Mouse (Mus musculus) liver, embryonic 14.5 days (tissue): ENCODE results near the gene Mab21l3. TPM values are rescaled to one million over a fixed set of nuclear protein-coding genes. Genes with fewer than 3 reads are reported as not detected.

ENCODE experiments used
- ATAC-seq: fragments of 200-750 bp; cut with Nextera tagmentation; 2 replicates; pipeline ENCODE4 v1.8.0; 2017; ENCODE audit warnings: moderate number of reproducible peaks, mild to moderate bottlenecking, moderate library complexity; ENCODE audit not compliant: insufficient read depth
- DNase-seq, 3 experiments: peaks; one replicate each; pipeline ENCODE4 v3.0.0-alpha.2; 2012 to 2013; ENCODE audit warnings: low read depth in 3 of 3, low spot score in 3 of 3
- H3K27ac ChIP-seq: fragments of 300-500 bp; sonication (generic); 2 replicates; pipeline ENCODE4 v1.5.1; 2014; ENCODE audit warnings: moderate library complexity, mild to moderate bottlenecking, control low read depth, inconsistent platforms
- H3K27me3 ChIP-seq: fragments of 300-500 bp; sonication (generic); 2 replicates; pipeline ENCODE4 v1.6.1; 2014; ENCODE audit warnings: mild to moderate bottlenecking, low read length, moderate library complexity; ENCODE audit not compliant: control insufficient read depth, insufficient read depth
- H3K36me3 ChIP-seq: fragments of 300-500 bp; sonication (generic); replicated peaks from 2 replicates; pipeline ENCODE4 v1.6.1; 2014; ENCODE audit warnings: low read depth; ENCODE audit not compliant: control insufficient read depth, insufficient read depth
- H3K4me1 ChIP-seq, 2 experiments: fragments of 200-500 bp in 1 of 2; fragments of 300-500 bp in 1 of 2; sonication (generic) in 1 of 2; replicated peaks; 2 replicates each; pipeline ENCODE4 v1.6.1; 2012 to 2014; ENCODE audit warnings: antibody characterized with exemption in 1 of 2, inconsistent platforms in 1 of 2, low read length in 1 of 2; ENCODE audit not compliant: control insufficient read depth in 2 of 2, insufficient read depth in 2 of 2
- H3K4me2 ChIP-seq: fragments of 300-500 bp; sonication (generic); 2 replicates; pipeline ENCODE4 v1.6.1; 2014; ENCODE audit warnings: low read depth, mild to moderate bottlenecking, control low read depth, moderate library complexity
- H3K4me3 ChIP-seq, 2 experiments: fragments of 200-500 bp in 1 of 2; fragments of 300-500 bp in 1 of 2; sonication (generic) in 1 of 2; 2 replicates each; pipeline ENCODE4 v1.5.1; 2012 to 2014; ENCODE audit warnings: low read depth in 2 of 2, low read length in 2 of 2, mild to moderate bottlenecking in 2 of 2, control low read depth in 1 of 2, inconsistent platforms in 1 of 2, moderate library complexity in 1 of 2; ENCODE audit not compliant: insufficient read depth in 1 of 2
- H3K9ac ChIP-seq: fragments of 300-500 bp; sonication (generic); replicated peaks from 2 replicates; pipeline ENCODE4 v1.6.1; 2014; ENCODE audit warnings: mild to moderate bottlenecking, control low read depth, moderate library complexity
- H3K9me3 ChIP-seq: fragments of 300-500 bp; sonication (generic); 2 replicates; pipeline ENCODE4 v1.6.1; 2016; ENCODE audit warnings: low read length, mixed read lengths; ENCODE audit not compliant: control insufficient read depth
- CTCF ChIP-seq: IDR thresholded peaks from 2 replicates; pipeline ENCODE4 v1.5.1; 2016; ENCODE audit warnings: antibody characterized with exemption, low read depth, control low read depth
- EP300 ChIP-seq: IDR thresholded peaks from 2 replicates; pipeline ENCODE4 v1.6.1; 2016; ENCODE audit warnings: antibody characterized with exemption, low read depth
- WGBS: fragments of 180-500 bp; shearing (Covaris S2); extraction: QIAGEN DNeasy Blood & Tissue Kit; methylation state at CpG from one replicate; pipeline ENCODE4 v1.1.7; 2014; ENCODE audit not compliant: insufficient replicate concordance; 5-methylcytosine and 5-hydroxymethylcytosine counted together
- polyA plus RNA-seq, 2 experiments: library from polyadenylated mRNA; depleted of rRNA in 1 of 2; stranded (reverse) in 1 of 2; unstranded in 1 of 2; fragments of >200 nt; fragmentation: Nextera tagmentation in 1 of 2; extraction: Ambion mirVana in 1 of 2; gene quantifications; 2 replicates each; pipeline versions ENCODE4 v1.2.1 to v1.2.3; 2012 to 2014

Gene Mab21l3
- polyA plus RNA-seq, 2 experiments, result 0.02 TPM; not detected in 1

DNA sequence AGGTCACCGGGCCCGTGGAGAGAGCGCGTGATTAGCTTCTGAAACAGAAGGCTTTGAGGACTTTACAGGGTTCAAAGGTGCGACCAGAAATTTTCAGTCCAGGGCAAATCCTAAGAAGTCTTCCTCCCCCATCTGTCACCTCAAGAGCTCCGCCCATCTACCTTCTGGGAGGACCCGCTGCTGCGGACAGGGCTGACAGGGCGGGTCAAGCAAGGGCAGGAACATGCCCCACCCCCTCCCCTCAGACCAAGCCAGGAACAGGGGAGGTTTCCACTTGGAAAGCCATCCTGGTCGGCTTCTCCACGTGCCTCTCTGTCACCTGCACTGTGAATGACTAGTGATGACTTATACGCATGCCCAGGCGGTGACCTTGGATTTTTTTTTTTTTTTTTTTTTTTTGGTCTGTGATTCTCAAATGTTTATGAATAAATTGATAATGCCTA lies 43.2 kb downstream of the Mab21l3 start:
- Histone ChIP-seq H3K4me2 (no peak overlapping the region; the same call in 1 of the 2 replicates), H3K27me3 (no peaks in the 10 kb centered on the region), H3K4me3 (no peak overlapping the region), H3K27ac (no peak overlapping the region), H3K4me1 (peaks cover 0 to 13% of the 10 kb centered on the region in 2 experiments; a peak in 2 of 4 replicates), H3K9ac (no peak overlapping the region), H3K36me3 (no peaks in the 10 kb centered on the region), H3K9me3 (no peaks in the 10 kb centered on the region)
- DNase-seq (peak in 2 of 3 experiments; percentile 24 to 27), ATAC-seq (peak; percentile 33; the same call in 1 of the 2 replicates)
- TF ChIP-seq EP300, result no peak
- TF ChIP-seq CTCF, result no peak
- 31% methylated on average over 13 of the region's 13 CpGs for WGBS

DNA sequence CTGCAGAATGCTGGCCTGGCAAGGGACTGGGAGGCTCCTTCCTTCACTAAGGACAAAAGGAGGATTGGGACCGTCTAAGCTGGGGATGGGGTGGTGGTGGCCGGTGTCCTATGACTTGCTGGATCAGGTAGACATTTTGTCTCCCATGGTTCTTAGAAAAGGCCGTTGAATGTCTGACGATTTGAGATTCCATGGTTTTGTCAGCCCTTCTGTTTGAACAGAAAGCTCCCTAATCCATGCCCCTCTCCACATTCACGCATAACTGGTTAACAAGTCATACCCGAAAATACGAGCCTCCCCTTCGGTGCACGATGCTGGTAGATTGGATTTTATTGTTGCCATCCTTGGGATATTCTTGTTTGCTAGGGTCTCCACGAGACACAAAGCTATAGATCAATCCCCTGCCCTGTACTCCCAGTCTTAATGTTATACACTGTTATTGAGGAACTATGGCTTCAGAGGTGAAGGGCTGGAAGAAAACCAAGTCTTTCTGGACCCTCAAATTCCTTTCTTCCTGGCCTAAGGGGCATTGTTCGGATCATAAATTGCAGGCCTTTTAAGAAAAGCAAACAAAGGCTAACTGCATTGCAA lies 43.7 kb downstream of the Mab21l3 start:
- no peaks in the 10 kb centered on the region for H3K9me3 ChIP-seq
- H3K9ac ChIP-seq, result no peak overlapping the region
- DNase-seq (no peak), ATAC-seq (no peak)
- H3K4me1 ChIP-seq, result peaks cover 0 to 15% of the 10 kb centered on the region in 2 experiments; a peak in 2 of 4 replicates
- 66% methylated on average over 11 of the region's 11 CpGs for WGBS
- H3K27me3 ChIP-seq, result no peaks in the 10 kb centered on the region
- no peak overlapping the region for H3K4me2 ChIP-seq
- no peak overlapping the region for H3K27ac ChIP-seq
- H3K4me3 ChIP-seq, result no peak overlapping the region
- H3K36me3 ChIP-seq, result no peaks in the 10 kb centered on the region
- no peak for TF ChIP-seq EP300
- no peak for TF ChIP-seq CTCF

DNA sequence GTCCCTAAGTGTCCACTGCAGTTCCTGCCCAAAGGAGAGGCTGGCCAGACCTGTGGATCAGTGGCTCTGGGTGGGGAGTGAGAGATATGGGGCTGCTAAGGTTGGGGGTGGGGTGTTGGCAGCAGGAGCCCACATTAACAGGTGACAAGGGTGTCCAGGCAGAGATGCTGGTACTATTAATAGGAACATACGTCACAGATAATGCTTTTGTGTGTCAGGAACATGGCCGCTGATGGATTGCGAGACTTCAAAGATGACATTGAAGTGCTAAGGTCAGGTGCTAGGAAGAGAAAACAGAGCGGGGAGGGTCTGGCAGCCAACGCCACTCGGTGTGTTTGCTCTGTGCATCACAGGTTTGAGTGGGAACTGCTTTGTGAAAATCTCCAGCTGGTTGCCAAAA lies 44.4 kb downstream of the Mab21l3 start:
- H3K36me3 ChIP-seq, result no peaks in the 10 kb centered on the region
- DNase-seq (no peak), ATAC-seq (no peak)
- no peak overlapping the region for H3K9ac ChIP-seq
- 66% methylated on average over 6 of the region's 6 CpGs for WGBS
- no peak overlapping the region for H3K4me2 ChIP-seq
- no peaks in the 10 kb centered on the region for H3K9me3 ChIP-seq
- H3K4me1 ChIP-seq, result peaks cover 0 to 15% of the 10 kb centered on the region in 2 experiments; a peak in 2 of 4 replicates
- H3K27ac ChIP-seq, result no peak overlapping the region
- no peaks in the 10 kb centered on the region for H3K27me3 ChIP-seq
- TF ChIP-seq CTCF, result no peak
- no peak for TF ChIP-seq EP300
- H3K4me3 ChIP-seq, result no peak overlapping the region

DNA sequence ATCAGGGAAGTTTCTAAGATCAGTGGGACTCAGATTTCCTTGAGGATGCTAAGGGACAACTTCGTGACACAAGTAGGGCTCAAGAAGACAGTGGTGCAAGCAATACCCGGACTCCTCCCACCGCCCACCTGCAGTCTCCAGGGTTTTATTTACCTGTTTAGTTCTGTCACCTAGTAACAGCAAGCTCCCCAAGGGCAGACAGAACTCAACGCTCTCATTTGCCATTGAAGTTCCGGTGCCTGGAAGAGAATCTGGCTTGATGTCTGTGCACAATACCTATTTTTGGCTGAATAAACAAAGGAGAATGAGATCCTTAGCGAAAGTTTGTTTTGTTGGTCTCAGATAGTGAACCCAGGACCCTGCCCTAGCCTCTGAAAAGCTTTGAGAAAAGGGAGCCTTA lies 45.0 kb downstream of the Mab21l3 start:
- Histone ChIP-seq H3K4me2 (no peak overlapping the region), H3K27me3 (no peaks in the 10 kb centered on the region), H3K9ac (no peak overlapping the region), H3K9me3 (no peaks in the 10 kb centered on the region), H3K4me1 (peaks cover 0 to 15% of the 10 kb centered on the region in 2 experiments; a peak in 2 of 4 replicates), H3K36me3 (no peaks in the 10 kb centered on the region), H3K27ac (no peak overlapping the region), H3K4me3 (no peak overlapping the region)
- TF ChIP-seq CTCF (no peak), EP300 (no peak)
- DNase-seq (no peak), ATAC-seq (no peak)
- 59% methylated on average over 6 of the region's 6 CpGs for whole genome bisulfite sequencing

DNA sequence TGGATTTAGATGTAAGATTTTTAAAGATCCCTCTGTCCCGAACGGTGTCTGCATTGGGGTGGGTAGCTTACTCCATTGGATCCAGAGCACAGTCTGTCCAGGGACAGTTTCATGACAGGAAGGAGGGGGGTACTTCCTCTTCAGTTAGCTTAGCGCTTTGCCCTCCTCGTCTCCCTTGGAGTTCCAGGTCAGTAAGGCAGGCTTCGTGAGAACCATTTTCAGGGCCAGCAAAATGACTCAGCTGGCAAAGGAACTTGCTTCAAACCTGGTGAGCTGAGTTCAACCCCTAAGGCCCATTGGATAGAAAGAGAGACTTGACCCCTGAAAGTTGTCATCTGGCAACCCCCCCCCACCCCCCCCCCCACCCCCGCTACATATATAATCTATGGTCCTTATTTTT lies 46.0 kb downstream of the Mab21l3 start:
- H3K36me3 ChIP-seq, result no peaks in the 10 kb centered on the region
- H3K4me2 ChIP-seq, result no peak overlapping the region
- H3K27me3 ChIP-seq, result no peaks in the 10 kb centered on the region
- DNase-seq (no peak), ATAC-seq (no peak)
- no peak overlapping the region for H3K4me3 ChIP-seq
- 39% methylated on average over 6 of the region's 6 CpGs for whole genome bisulfite sequencing
- TF ChIP-seq EP300 (no peak), CTCF (no peak)
- H3K9ac ChIP-seq, result no peak overlapping the region
- H3K4me1 ChIP-seq, result peaks cover 0 to 15% of the 10 kb centered on the region in 2 experiments; a peak in 2 of 4 replicates
- no peak overlapping the region for H3K27ac ChIP-seq
- H3K9me3 ChIP-seq, result no peaks in the 10 kb centered on the region
